Mouse (Mus musculus) lung, postnatal 0 days (tissue): Measurements from ENCODE around the gene Ncor2.

Experiments used
- CTCF ChIP-seq: IDR thresholded peaks from 2 replicates; pipeline ENCODE4 v1.5.1; 2016; ENCODE audit warnings: antibody characterized with exemption, mild to moderate bottlenecking
- EP300 ChIP-seq: IDR thresholded peaks from 2 replicates; pipeline ENCODE4 v1.6.1; 2016; ENCODE audit warnings: antibody characterized with exemption, mild to moderate bottlenecking, control low read depth

- TF ChIP-seq CTCF (no peak), EP300 (no peak)
Observed at GRCm38 (mm10) chr5:125217426-125218170, 38.6 kb upstream of the Ncor2 start.
